Comparison of ENCODE assay signal across 25 mouse cellular contexts in genomic region chr17:31546444-31547196, GRCm38 (mm10).
"Had no signal": no experiment of that assay in that cellular context is flagged by ENCODE, and none has a peak within 500 bp of the region (broad histone marks: within the 10 kb centered on the region; RNA-seq: fewer than 3 reads in every experiment).

No protein-coding gene starts in this region.

- ATAC-seq: hindbrain, embryonic 16.5 days; inflammation-experienced regulatory T-cells, adult 6 months; intestine, embryonic 15.5 days; intestine, postnatal 0 days; liver, postnatal 0 days had no signal

- H3K9ac ChIP-seq: heart, embryonic 12.5 days; hindbrain, embryonic 12.5 days; hindbrain, embryonic 14.5 days; intestine, embryonic 15.5 days; limb, embryonic 13.5 days; liver, embryonic 13.5 days; liver, embryonic 15.5 days; liver, postnatal 0 days had no signal

- H3K4me3 ChIP-seq: heart, embryonic 12.5 days; hindbrain, embryonic 10.5 days; hindbrain, embryonic 12.5 days; intestine, embryonic 15.5 days; layer of hippocampus, adult 2 months; left cerebral cortex, adult 2 months; limb, embryonic 13.5 days; liver, embryonic 13.5 days; liver, embryonic 15.5 days had no signal

- H3K36me3 ChIP-seq: heart, embryonic 12.5 days; hindbrain, embryonic 10.5 days; hindbrain, embryonic 12.5 days; intestine, embryonic 15.5 days; limb, embryonic 13.5 days; liver, embryonic 13.5 days; liver, embryonic 15.5 days had no signal

- DNase-seq: gastrocnemius, postnatal 10 days; heart, postnatal 14 days; heart, postnatal 36 days; kidney, adult 18-20 months; kidney, adult 8-10 months; kidney, postnatal 10 days; kidney, postnatal 25 days; kidney, postnatal 4 days; liver; liver, embryonic 13.5 days; liver, postnatal 0 days; lung, adult 2 months had no signal

- H3K4me2 ChIP-seq: heart, embryonic 12.5 days; hindbrain, embryonic 12.5 days; hindbrain, embryonic 14.5 days; intestine, embryonic 15.5 days; limb, embryonic 13.5 days; liver, embryonic 11.5 days; liver, embryonic 13.5 days; liver, embryonic 15.5 days had no signal

- H3K27me3 ChIP-seq: heart, embryonic 12.5 days; hindbrain, embryonic 12.5 days; intestine, embryonic 15.5 days; limb, embryonic 13.5 days; liver, embryonic 13.5 days; liver, embryonic 15.5 days had no signal

- H3K27ac ChIP-seq: hindbrain, embryonic 10.5 days; hindbrain, embryonic 12.5 days; hindbrain, embryonic 14.5 days; intestine, embryonic 15.5 days; layer of hippocampus, adult 2 months; left cerebral cortex, adult 2 months; limb, embryonic 13.5 days; liver, embryonic 13.5 days; liver, embryonic 15.5 days had no signal

- H3K4me1 ChIP-seq: liver, embryonic 13.5 days; liver, embryonic 15.5 days had no signal

- H3K9me3 ChIP-seq: hindbrain, embryonic 10.5 days; hindbrain, embryonic 12.5 days; intestine, embryonic 15.5 days; limb, embryonic 13.5 days; liver, embryonic 13.5 days; liver, embryonic 15.5 days had no signal
